32 mouse cellular contexts compared by ENCODE assay signal in the genomic region with DNA sequence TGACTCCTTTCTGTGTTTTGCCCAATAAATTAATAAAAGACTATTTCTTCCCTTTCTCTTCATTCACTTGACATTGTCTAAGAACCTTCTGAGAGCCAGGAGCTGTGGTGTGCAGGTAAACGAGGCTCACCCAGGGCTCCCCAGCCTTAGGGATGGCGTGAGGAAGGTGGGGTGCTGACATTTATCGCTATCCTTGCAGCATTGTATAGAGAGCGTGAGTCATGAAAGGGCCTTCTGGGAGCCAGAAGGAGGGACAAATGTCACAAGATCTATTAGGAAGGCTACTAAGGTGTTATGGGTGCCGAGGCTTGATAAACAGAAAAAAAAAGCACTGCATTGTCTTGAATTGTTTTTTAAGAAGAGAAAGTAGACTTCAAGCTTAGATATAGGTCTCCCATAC.
"Had no signal": no experiment of that assay in that cellular context is flagged by ENCODE, and none has a peak within 500 bp of the region (broad histone marks: within the 10 kb centered on the region; RNA-seq: fewer than 3 reads in every experiment).

No protein-coding gene starts in this region.

- ATAC-seq: liver, embryonic 12.5 days; liver, postnatal 0 days; lung, postnatal 0 days; midbrain, embryonic 13.5 days; midbrain, embryonic 15.5 days; midbrain, embryonic 16.5 days had no signal

- H3K4me2 ChIP-seq: limb, embryonic 12.5 days; limb, embryonic 13.5 days; limb, embryonic 15.5 days; liver, embryonic 11.5 days; liver, embryonic 12.5 days; liver, embryonic 13.5 days; liver, embryonic 15.5 days; lung, embryonic 14.5 days; lung, embryonic 15.5 days; midbrain, embryonic 11.5 days; midbrain, embryonic 12.5 days; midbrain, embryonic 13.5 days; midbrain, embryonic 15.5 days had no signal

- H3K27ac ChIP-seq: left cerebral cortex, adult 2 months; limb, embryonic 10.5 days; limb, embryonic 12.5 days; limb, embryonic 13.5 days; limb, embryonic 15.5 days; liver, embryonic 12.5 days; liver, embryonic 13.5 days; liver, embryonic 14.5 days; liver, embryonic 15.5 days; lung, embryonic 15.5 days; macrophage; midbrain, embryonic 10.5 days; midbrain, embryonic 12.5 days; midbrain, embryonic 13.5 days; midbrain, embryonic 15.5 days had no signal

- H3K9ac ChIP-seq: limb, embryonic 12.5 days; limb, embryonic 13.5 days; limb, embryonic 15.5 days; liver, embryonic 12.5 days; liver, embryonic 13.5 days; liver, embryonic 14.5 days; liver, embryonic 15.5 days; liver, postnatal 0 days; lung, embryonic 14.5 days; lung, embryonic 15.5 days; midbrain, embryonic 12.5 days; midbrain, embryonic 13.5 days; midbrain, embryonic 15.5 days had no signal

- H3K4me1 ChIP-seq: midbrain, embryonic 10.5 days; midbrain, embryonic 12.5 days; midbrain, embryonic 13.5 days; midbrain, embryonic 15.5 days had no signal

- DNase-seq: left cerebral cortex, postnatal 4 days; liver; liver, embryonic 13.5 days; liver, postnatal 0 days; lung, adult 18-20 months; lung, adult 2 months; lung, embryonic 14.5 days; lung, postnatal 10 days; lung, postnatal 14 days; lung, postnatal 36 days; lung, postnatal 4 days; midbrain, embryonic 14.5 days had no signal

- H3K36me3 ChIP-seq: limb, embryonic 12.5 days; limb, embryonic 13.5 days; limb, embryonic 15.5 days; liver, embryonic 13.5 days; liver, embryonic 15.5 days; midbrain, embryonic 10.5 days; midbrain, embryonic 12.5 days; midbrain, embryonic 13.5 days; midbrain, embryonic 15.5 days had no signal

- H3K27me3 ChIP-seq: limb, embryonic 12.5 days; limb, embryonic 13.5 days; limb, embryonic 15.5 days; liver, embryonic 12.5 days; liver, embryonic 13.5 days; liver, embryonic 15.5 days; lung, embryonic 15.5 days; megakaryocyte, embryonic 14.5 days; midbrain, embryonic 12.5 days; midbrain, embryonic 13.5 days; midbrain, embryonic 15.5 days had no signal

- H3K9me3 ChIP-seq: limb, embryonic 10.5 days; limb, embryonic 12.5 days; limb, embryonic 13.5 days; limb, embryonic 15.5 days; liver, embryonic 12.5 days; liver, embryonic 13.5 days; liver, embryonic 15.5 days; lung, embryonic 15.5 days; megakaryocyte, embryonic 14.5 days; midbrain, embryonic 10.5 days; midbrain, embryonic 12.5 days; midbrain, embryonic 13.5 days; midbrain, embryonic 15.5 days had no signal

- H3K4me3 ChIP-seq: left cerebral cortex, adult 2 months; limb, embryonic 10.5 days; limb, embryonic 12.5 days; limb, embryonic 13.5 days; limb, embryonic 15.5 days; liver, embryonic 12.5 days; liver, embryonic 13.5 days; liver, embryonic 15.5 days; lung, embryonic 15.5 days; megakaryocyte, embryonic 14.5 days; midbrain, embryonic 10.5 days; midbrain, embryonic 12.5 days; midbrain, embryonic 13.5 days; midbrain, embryonic 15.5 days; myocyte had no signal
